Mouse (Mus musculus) hindbrain, embryonic 15.5 days (tissue): ENCODE results near the gene Idh3a. TPM values are rescaled to one million over a fixed set of nuclear protein-coding genes. Genes with fewer than 3 reads are reported as not detected.

Source experiments
- ATAC-seq: fragments of 200-750 bp; cut with Nextera tagmentation; 2 replicates; pipeline ENCODE4 v1.8.0; 2017; ENCODE audit warnings: low read depth, moderate number of reproducible peaks, moderate TSS enrichment; ENCODE audit not compliant: low FRiP score
- H3K27ac ChIP-seq: fragments of 300-500 bp; sonication (generic); replicated peaks from 2 replicates; pipeline ENCODE4 v1.5.1; 2015; ENCODE audit warnings: mild to moderate bottlenecking, inconsistent platforms
- H3K27me3 ChIP-seq: fragments of 300-500 bp; sonication (generic); 2 replicates; pipeline ENCODE4 v1.6.1; 2015; ENCODE audit warnings: control low read depth, inconsistent platforms
- H3K36me3 ChIP-seq: fragments of 300-500 bp; sonication (generic); 2 replicates; pipeline ENCODE4 v1.6.1; 2015; ENCODE audit warnings: control low read depth, inconsistent platforms
- H3K4me1 ChIP-seq: fragments of 300-500 bp; sonication (generic); replicated peaks from 2 replicates; pipeline ENCODE4 v1.6.1; 2015; ENCODE audit warnings: control low read depth, inconsistent platforms
- H3K4me2 ChIP-seq: fragments of 300-500 bp; sonication (generic); 2 replicates; pipeline ENCODE4 v1.6.1; 2015; ENCODE audit warnings: moderate library complexity, mild to moderate bottlenecking, inconsistent platforms
- H3K4me3 ChIP-seq: fragments of 300-500 bp; sonication (generic); 2 replicates; pipeline ENCODE4 v1.5.1; 2015; ENCODE audit warnings: mild to moderate bottlenecking, inconsistent platforms
- H3K9ac ChIP-seq: fragments of 300-500 bp; sonication (generic); 2 replicates; pipeline ENCODE4 v1.6.1; 2015; ENCODE audit warnings: inconsistent platforms
- H3K9me3 ChIP-seq: fragments of 300-500 bp; sonication (generic); 2 replicates; pipeline ENCODE4 v1.6.1; 2016; ENCODE audit warnings: control low read depth, inconsistent platforms
- whole genome bisulfite sequencing: fragments of 180-500 bp; shearing (Covaris S2); methylation state at CpG from one replicate; pipeline ENCODE4 v1.1.7; 2015; 5-methylcytosine and 5-hydroxymethylcytosine counted together
- polyA plus RNA-seq: library from polyadenylated mRNA; unstranded; fragments of >200 nt; fragmentation: Nextera tagmentation; extraction: Ambion mirVana; gene quantifications from 2 replicates; pipeline ENCODE4 v1.2.1, GENCODE M21; 2015

Idh3a gene
- 159 and 160 TPM in 2 replicates for polyA plus RNA-seq

GRCm38 (mm10) chr9:54586199-54587061 is at the start of gene Idh3a:
TSS of gene Idh3a (plus strand) at chr9:54586334.
- peak; percentile 99 for ATAC-seq

DNA sequence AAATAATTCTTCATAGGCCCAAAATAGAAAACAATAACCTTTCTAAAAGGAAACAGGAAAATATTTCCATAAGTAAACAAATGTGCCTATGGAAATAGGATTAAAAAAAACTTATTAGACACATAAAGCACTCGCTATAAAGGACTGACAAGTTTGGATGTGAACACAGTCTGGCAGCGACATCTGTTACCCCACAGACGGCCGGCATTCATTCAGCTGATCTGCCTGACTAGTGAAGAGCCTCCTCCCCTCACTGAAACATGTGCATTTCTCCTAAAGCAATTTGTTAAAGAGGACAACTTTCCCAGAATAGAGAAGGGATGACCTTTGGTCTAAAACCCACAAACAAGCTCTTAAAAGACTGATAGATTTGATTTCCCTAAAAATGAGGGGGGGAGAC is 49.1 kb upstream of the Idh3a start:
- H3K4me3 ChIP-seq = no peak overlapping the region
- H3K27ac ChIP-seq = 0 out of 2 replicates have a peak overlapping the region, but pooled peaks have one; percentile 30
- ATAC-seq = no peak
- H3K27me3 ChIP-seq = no peaks in the 10 kb centered on the region
- no peak overlapping the region for H3K4me2 ChIP-seq
- 15% methylated on average over 4 of the region's 4 CpGs for WGBS
- no peak overlapping the region for H3K9ac ChIP-seq
- H3K36me3 ChIP-seq = no peaks in the 10 kb centered on the region
- H3K9me3 ChIP-seq = no peaks in the 10 kb centered on the region
- peaks cover 28% of the 10 kb centered on the region for H3K4me1 ChIP-seq

More at GRCm38 (mm10) chr9:54586199-54587061, at the start of gene Idh3a:
- Histone ChIP-seq H3K27ac (peak within 1 kb of the TSS; percentile 65), H3K9ac (peak within 1 kb of the TSS; percentile 82), H3K27me3 (no peaks in the 10 kb centered on the region), H3K4me3 (peak within 1 kb of the TSS; percentile 99), H3K4me2 (peak within 1 kb of the TSS; percentile 81), H3K9me3 (no peaks in the 10 kb centered on the region), H3K36me3 (peaks cover 6% of the 10 kb centered on the region; the same call in 1 of the 2 replicates), H3K4me1 (peaks cover 19% of the 10 kb centered on the region)
- WGBS = under 1% methylated on average over 73 of the region's 73 CpGs

GRCm38 (mm10) chr9:54537480-54537879 is 48.7 kb upstream of the Idh3a start:
- Histone ChIP-seq H3K4me1 (peaks cover 27% of the 10 kb centered on the region), H3K4me3 (no peak overlapping the region), H3K36me3 (no peaks in the 10 kb centered on the region), H3K9ac (no peak overlapping the region), H3K4me2 (no peak overlapping the region), H3K9me3 (no peaks in the 10 kb centered on the region), H3K27ac (0 out of 2 replicates have a peak overlapping the region, but pooled peaks have one; percentile 30), H3K27me3 (no peaks in the 10 kb centered on the region)
- no peak for ATAC-seq
- 72% methylated on average over 3 of the region's 3 CpGs for WGBS

DNA sequence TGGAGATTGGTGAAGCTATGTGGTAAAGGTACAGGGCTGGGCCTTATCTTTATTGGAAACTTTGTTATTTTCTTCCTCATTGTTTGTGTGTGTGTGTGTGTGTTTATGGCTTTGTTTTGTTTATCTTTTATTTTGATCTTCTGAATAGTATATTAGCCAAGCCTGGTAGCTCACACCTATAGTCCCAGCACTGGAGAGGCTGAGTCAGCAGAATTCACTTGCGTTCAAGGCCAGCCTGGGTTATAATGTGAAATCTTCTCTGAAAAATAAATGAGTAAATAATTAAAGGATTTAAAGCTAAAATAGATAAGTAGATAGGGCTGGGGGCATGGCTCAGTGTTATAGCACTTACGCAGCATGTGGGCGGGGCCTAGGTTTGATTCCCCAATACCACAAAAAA is 47.9 kb upstream of the Idh3a start:
- 94% methylated on average over 3 of the region's 3 CpGs for WGBS
- Histone ChIP-seq H3K4me3 (no peak overlapping the region), H3K36me3 (no peaks in the 10 kb centered on the region), H3K9ac (no peak overlapping the region), H3K4me2 (no peak overlapping the region), H3K9me3 (no peaks in the 10 kb centered on the region), H3K4me1 (peaks cover 20% of the 10 kb centered on the region), H3K27ac (no peak overlapping the region), H3K27me3 (no peaks in the 10 kb centered on the region)
- no peak for ATAC-seq

GRCm38 (mm10) chr9:54538684-54539083 is 47.5 kb upstream of the Idh3a start, which contains the start of gene Sh2d7:
TSS of gene Sh2d7 (plus strand) at chr9:54538984.
- Histone ChIP-seq H3K4me2 (no peak within 1 kb of the TSS), H3K9ac (no peak within 1 kb of the TSS), H3K27me3 (no peaks in the 10 kb centered on the region), H3K9me3 (no peaks in the 10 kb centered on the region), H3K4me1 (peaks cover 16% of the 10 kb centered on the region), H3K36me3 (no peaks in the 10 kb centered on the region), H3K27ac (no peak within 1 kb of the TSS), H3K4me3 (no peak within 1 kb of the TSS)
- ATAC-seq = no peak
- 92% methylated on average over 14 of the region's 14 CpGs for WGBS

DNA sequence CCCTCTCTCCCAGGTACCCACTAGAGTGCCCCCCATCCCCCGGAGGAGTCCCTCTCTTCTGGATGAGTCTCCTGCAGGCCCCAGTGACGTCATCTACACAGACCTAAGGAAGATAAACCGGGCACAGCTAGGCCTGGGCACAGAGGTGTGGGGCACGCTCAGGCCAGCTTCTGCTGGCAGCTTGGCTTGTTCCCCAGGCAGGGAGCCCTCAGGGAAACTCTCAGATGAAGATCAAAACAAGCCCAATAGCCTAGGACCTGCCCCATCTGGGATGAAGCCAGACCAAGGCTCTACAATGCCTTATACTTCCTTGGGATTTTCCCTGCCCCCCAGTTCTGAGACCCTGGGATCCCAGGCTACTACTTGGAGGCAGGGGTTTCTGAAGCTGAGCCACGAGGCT is 45.3 kb upstream of the Idh3a start:
- no peaks in the 10 kb centered on the region for H3K36me3 ChIP-seq
- WGBS = 79% methylated on average over 5 of the region's 5 CpGs
- no peak for ATAC-seq
- no peaks in the 10 kb centered on the region for H3K9me3 ChIP-seq
- H3K4me3 ChIP-seq = no peak overlapping the region
- H3K27me3 ChIP-seq = no peaks in the 10 kb centered on the region
- H3K4me2 ChIP-seq = no peak overlapping the region
- H3K9ac ChIP-seq = no peak overlapping the region
- H3K4me1 ChIP-seq = peaks cover 8% of the 10 kb centered on the region; the same call in 1 of the 2 replicates
- H3K27ac ChIP-seq = no peak overlapping the region

DNA sequence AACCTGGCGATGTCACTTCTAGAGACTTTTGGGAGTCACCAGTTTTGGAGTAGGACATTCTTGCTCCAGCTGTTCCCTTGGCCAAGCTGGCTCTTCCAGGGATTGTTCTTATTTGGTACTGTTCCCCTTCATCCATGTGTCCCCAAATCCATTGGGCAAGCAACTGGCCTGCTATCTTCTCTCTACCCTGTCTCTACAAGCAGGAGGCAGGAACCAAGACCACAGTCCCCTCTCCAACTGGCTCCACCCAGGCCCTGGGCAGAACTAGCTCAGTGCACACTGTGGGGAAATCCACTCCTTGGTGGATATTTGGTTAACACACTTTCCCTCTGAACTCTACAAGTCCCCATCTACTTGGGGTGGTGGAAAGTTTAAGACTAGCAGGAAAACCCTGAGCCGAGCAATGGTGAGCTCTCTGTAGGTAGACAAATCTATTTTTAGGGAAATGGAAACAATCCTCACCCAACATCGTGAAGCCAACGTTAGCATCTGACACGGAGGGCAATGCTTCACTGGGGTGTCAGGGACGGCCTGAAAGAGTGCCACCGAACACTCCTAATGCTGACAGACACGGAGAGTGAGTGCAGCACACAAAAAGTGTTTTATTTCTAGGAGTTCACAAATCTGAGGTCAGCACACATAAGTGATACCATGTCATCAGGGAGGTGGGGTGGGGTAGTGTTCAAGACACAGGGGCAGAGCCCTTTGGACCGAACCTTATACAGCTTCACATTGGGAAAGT is 41.8 kb upstream of the Idh3a start:
- H3K36me3 ChIP-seq = 0 out of 2 replicates have a peak, but pooled peaks cover 5% of the 10 kb centered on the region
- no peak overlapping the region for H3K4me2 ChIP-seq
- whole genome bisulfite sequencing = 87% methylated on average over 9 of the region's 9 CpGs
- H3K4me1 ChIP-seq = no peaks in the 10 kb centered on the region
- no peak overlapping the region for H3K9ac ChIP-seq
- no peak overlapping the region for H3K27ac ChIP-seq
- no peak for ATAC-seq
- no peaks in the 10 kb centered on the region for H3K9me3 ChIP-seq
- H3K27me3 ChIP-seq = no peaks in the 10 kb centered on the region
- H3K4me3 ChIP-seq = no peak overlapping the region

DNA sequence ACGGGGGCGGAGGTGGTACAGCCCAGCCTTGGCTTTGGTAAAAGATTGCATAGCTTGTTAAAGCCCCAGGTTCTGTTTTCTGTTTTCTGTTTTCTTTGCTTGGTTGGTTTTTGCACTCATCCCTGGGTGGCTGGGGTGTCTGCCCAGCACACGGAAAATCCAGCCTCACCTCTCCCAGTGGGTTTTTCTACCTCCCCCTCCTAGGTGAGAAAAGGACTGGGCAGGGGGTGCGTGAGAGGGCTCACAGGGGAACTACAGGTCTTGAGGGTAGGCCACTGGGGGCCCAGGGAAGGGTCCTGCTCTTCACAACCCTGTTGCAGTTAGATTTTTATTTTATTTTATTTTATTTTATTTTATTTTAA is 41.2 kb upstream of the Idh3a start:
- H3K36me3 ChIP-seq = 0 out of 2 replicates have a peak, but pooled peaks cover 7% of the 10 kb centered on the region
- H3K4me1 ChIP-seq = no peaks in the 10 kb centered on the region
- H3K4me2 ChIP-seq = no peak overlapping the region
- WGBS = 94% methylated on average over 4 of the region's 4 CpGs
- ATAC-seq = no peak
- no peaks in the 10 kb centered on the region for H3K9me3 ChIP-seq
- H3K27ac ChIP-seq = no peak overlapping the region
- no peaks in the 10 kb centered on the region for H3K27me3 ChIP-seq
- H3K9ac ChIP-seq = no peak overlapping the region
- no peak overlapping the region for H3K4me3 ChIP-seq

DNA sequence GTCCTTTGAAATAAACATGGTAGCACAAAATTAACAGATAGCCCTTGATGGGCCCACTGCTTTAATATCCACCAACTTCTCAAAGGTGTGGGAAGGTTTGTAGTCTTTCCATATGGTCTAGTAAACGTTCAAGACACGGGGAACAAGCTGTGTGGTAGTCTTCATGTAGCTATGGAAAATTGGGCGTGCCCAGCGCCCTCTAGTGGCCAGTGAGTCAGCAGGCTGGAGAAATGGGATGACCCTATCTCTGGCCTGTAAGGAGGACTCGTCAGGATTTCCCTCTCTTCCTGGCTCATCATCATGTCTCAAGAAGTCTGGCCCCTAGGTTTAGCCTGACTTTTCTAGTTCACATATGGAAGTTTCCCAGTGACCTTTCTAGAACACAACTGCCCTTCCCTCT is 38.6 kb upstream of the Idh3a start:
- Histone ChIP-seq H3K36me3 (0 out of 2 replicates have a peak, but pooled peaks cover 7% of the 10 kb centered on the region), H3K4me1 (no peaks in the 10 kb centered on the region), H3K4me3 (no peak overlapping the region), H3K9ac (no peak overlapping the region), H3K27ac (no peak overlapping the region), H3K9me3 (no peaks in the 10 kb centered on the region), H3K27me3 (no peaks in the 10 kb centered on the region), H3K4me2 (no peak overlapping the region)
- ATAC-seq = no peak
- WGBS = 14% methylated on average over 5 of the region's 5 CpGs

- no peaks in the 10 kb centered on the region for H3K9me3 ChIP-seq
- no peaks in the 10 kb centered on the region for H3K4me1 ChIP-seq
- 0 out of 2 replicates have a peak, but pooled peaks cover 7% of the 10 kb centered on the region for H3K36me3 ChIP-seq
- no peak overlapping the region for H3K4me3 ChIP-seq
- no peak overlapping the region for H3K9ac ChIP-seq
- no peak overlapping the region for H3K4me2 ChIP-seq
- H3K27ac ChIP-seq = no peak overlapping the region
- no peaks in the 10 kb centered on the region for H3K27me3 ChIP-seq
- WGBS = 93% methylated on average over 6 of the region's 6 CpGs
- ATAC-seq = no peak
Observed at GRCm38 (mm10) chr9:54549433-54549832, 36.7 kb upstream of the Idh3a start.

- H3K4me2 ChIP-seq = no peak overlapping the region
- 0 out of 2 replicates have a peak, but pooled peaks cover 3% of the 10 kb centered on the region for H3K36me3 ChIP-seq
- no peak overlapping the region for H3K4me3 ChIP-seq
- no peaks in the 10 kb centered on the region for H3K4me1 ChIP-seq
- H3K27ac ChIP-seq = no peak overlapping the region
- WGBS = 34% methylated on average over 5 of the region's 5 CpGs
- H3K27me3 ChIP-seq = no peaks in the 10 kb centered on the region
- ATAC-seq = no peak
- no peaks in the 10 kb centered on the region for H3K9me3 ChIP-seq
- no peak overlapping the region for H3K9ac ChIP-seq
Observed at GRCm38 (mm10) chr9:54552409-54552808, 33.7 kb upstream of the Idh3a start.

DNA sequence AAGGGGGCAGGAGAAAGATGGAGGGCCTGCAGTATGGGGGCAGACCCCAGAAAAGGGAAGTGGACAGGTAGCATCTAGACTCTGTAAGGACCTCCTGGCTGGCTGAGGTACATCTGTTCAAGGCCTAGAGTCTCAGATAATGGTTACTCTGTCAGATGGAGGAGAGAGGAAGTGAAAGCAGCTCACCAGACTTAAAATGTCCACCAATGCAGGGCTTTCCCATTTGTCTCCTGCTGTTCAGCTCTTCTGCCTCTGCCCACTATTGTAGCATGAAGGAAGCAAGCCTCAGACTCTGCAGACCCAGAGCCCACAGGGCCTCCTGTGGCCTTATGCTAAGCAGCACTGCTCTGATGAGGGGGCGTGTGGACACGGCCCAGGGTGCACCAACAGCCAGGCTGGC is 31.1 kb upstream of the Idh3a start:
- no peaks in the 10 kb centered on the region for H3K27me3 ChIP-seq
- H3K4me1 ChIP-seq = peaks cover 12% of the 10 kb centered on the region
- H3K9ac ChIP-seq = no peak overlapping the region
- H3K4me3 ChIP-seq = no peak overlapping the region
- 64% methylated on average over 2 of the region's 2 CpGs for whole genome bisulfite sequencing
- H3K4me2 ChIP-seq = no peak overlapping the region
- no peaks in the 10 kb centered on the region for H3K36me3 ChIP-seq
- H3K9me3 ChIP-seq = no peaks in the 10 kb centered on the region
- no peak overlapping the region for H3K27ac ChIP-seq
- ATAC-seq = no peak
